Mouse (Mus musculus) stomach, postnatal 0 days (tissue): ENCODE results near the gene Arntl. TPM values are rescaled to one million over a fixed set of nuclear protein-coding genes. Genes with fewer than 3 reads are reported as not detected.
A peak's percentile ranks its signal among the peaks of the same experiment; 100 is the strongest.

Source experiments
- ATAC-seq: fragments of 200-750 bp; cut with Nextera tagmentation; 2 replicates; pipeline ENCODE4 v1.8.0; 2017; ENCODE audit not compliant: low FRiP score, low TSS enrichment
- DNase-seq: peaks from one replicate; pipeline ENCODE4 v3.0.0-alpha.2; 2016; ENCODE audit warnings: low spot score
- H3K27ac ChIP-seq: fragments of 300-500 bp; sonication (generic); replicated peaks from 2 replicates; pipeline ENCODE4 v1.5.1; 2014; ENCODE audit warnings: mild to moderate bottlenecking, control low read depth
- H3K27me3 ChIP-seq: fragments of 300-500 bp; sonication (generic); 2 replicates; pipeline ENCODE4 v1.6.1; 2014; ENCODE audit warnings: low read length; ENCODE audit not compliant: control insufficient read depth, insufficient read depth
- H3K36me3 ChIP-seq: fragments of 300-500 bp; sonication (generic); 2 replicates; pipeline ENCODE4 v1.6.1; 2014; ENCODE audit warnings: low read length, mixed read lengths; ENCODE audit not compliant: control insufficient read depth, insufficient read depth
- H3K4me1 ChIP-seq: fragments of 300-500 bp; sonication (generic); replicated peaks from 2 replicates; pipeline ENCODE4 v1.6.1; 2014; ENCODE audit warnings: antibody characterized with exemption; ENCODE audit not compliant: control insufficient read depth, insufficient read depth
- H3K4me2 ChIP-seq: fragments of 300-500 bp; sonication (generic); replicated peaks from 2 replicates; pipeline ENCODE4 v1.6.1; 2014; ENCODE audit warnings: low read depth, mild to moderate bottlenecking, control low read depth, moderate library complexity
- H3K4me3 ChIP-seq: fragments of 300-500 bp; sonication (generic); 2 replicates; pipeline ENCODE4 v1.5.1; 2014; ENCODE audit warnings: low read depth, low read length, control low read depth
- H3K9ac ChIP-seq: fragments of 300-500 bp; sonication (generic); 2 replicates; pipeline ENCODE4 v1.6.1; 2014; ENCODE audit warnings: mild to moderate bottlenecking, low read length, control low read depth, mixed read lengths
- H3K9me3 ChIP-seq: fragments of 300-500 bp; sonication (generic); 2 replicates; pipeline ENCODE4 v1.6.1; 2016; ENCODE audit warnings: low read length; ENCODE audit not compliant: control insufficient read depth
- CTCF ChIP-seq: IDR thresholded peaks from 2 replicates; pipeline ENCODE4 v1.5.1; 2016; ENCODE audit warnings: antibody characterized with exemption, low read depth, mild to moderate bottlenecking, moderate library complexity
- EP300 ChIP-seq: optimal IDR thresholded peaks from 2 replicates; pipeline ENCODE3; 2016; ENCODE audit warnings: antibody characterized with exemption
- WGBS: fragments of 180-500 bp; shearing (Covaris S2); extraction: QIAGEN DNeasy Blood & Tissue Kit; methylation state at CpG from one replicate; pipeline ENCODE4 v1.1.7; 2014; 5-methylcytosine and 5-hydroxymethylcytosine counted together
- polyA plus RNA-seq: library from polyadenylated mRNA; unstranded; fragments of >200 nt; fragmentation: Nextera tagmentation; extraction: Ambion mirVana; gene quantifications from 2 replicates; pipeline ENCODE4 v1.2.1, GENCODE M21; 2015

Gene Arntl
- polyA plus RNA-seq, 1 experiment from 2014 or later, result 6.6 TPM

- Histone ChIP-seq H3K27me3 (no peaks in the 10 kb centered on the region), H3K9ac (no peak overlapping the region), H3K27ac (no peak overlapping the region), H3K4me1 (peaks cover 4% of the 10 kb centered on the region; the same call in 1 of the 2 replicates), H3K9me3 (no peaks in the 10 kb centered on the region), H3K4me3 (no peak overlapping the region), H3K4me2 (no peak overlapping the region), H3K36me3 (no peaks in the 10 kb centered on the region)
- TF ChIP-seq EP300 (no peak), CTCF (no peak)
- DNase-seq (no peak), ATAC-seq (no peak)
Observed at GRCm38 (mm10) chr7:113269081-113269480, 61.8 kb downstream of the Arntl start.

- H3K27ac ChIP-seq, result 0 out of 2 replicates have a peak overlapping the region, but pooled peaks have one; percentile 9
- ATAC-seq, result peak; percentile 57; the same call in 1 of the 2 replicates
- peaks cover 4% of the 10 kb centered on the region; the same call in 1 of the 2 replicates for H3K4me1 ChIP-seq
- TF ChIP-seq EP300 (no peak), CTCF (no peak)
- no peak overlapping the region for H3K9ac ChIP-seq
- WGBS, result 50% methylated on average over 3 of the region's 3 CpGs
- H3K9me3 ChIP-seq, result no peaks in the 10 kb centered on the region
- H3K4me3 ChIP-seq, result no peak overlapping the region
- H3K4me2 ChIP-seq, result no peak overlapping the region
- no peaks in the 10 kb centered on the region; the same call in 1 of the 2 replicates for H3K36me3 ChIP-seq
- no peaks in the 10 kb centered on the region for H3K27me3 ChIP-seq
- peak; percentile 54 for DNase-seq
Observed at GRCm38 (mm10) chr7:113269921-113270320, 62.7 kb downstream of the Arntl start.

- Histone ChIP-seq H3K9ac (no peak overlapping the region), H3K27ac (no peak overlapping the region), H3K4me2 (no peak overlapping the region), H3K4me3 (no peak overlapping the region), H3K4me1 (peaks cover 4% of the 10 kb centered on the region; the same call in 1 of the 2 replicates), H3K36me3 (no peaks in the 10 kb centered on the region; the same call in 1 of the 2 replicates), H3K9me3 (no peaks in the 10 kb centered on the region), H3K27me3 (no peaks in the 10 kb centered on the region)
- 60% methylated on average over 10 of the region's 10 CpGs for WGBS
- DNase-seq, result no peak
- no peak for ATAC-seq
- TF ChIP-seq EP300 (no peak), CTCF (no peak)
Observed at GRCm38 (mm10) chr7:113270551-113270950, 63.3 kb downstream of the Arntl start.

GRCm38 (mm10) chr7:113270991-113271390 is 63.7 kb downstream of the Arntl start:
- H3K36me3 ChIP-seq, result no peaks in the 10 kb centered on the region; the same call in 1 of the 2 replicates
- no peak overlapping the region for H3K4me2 ChIP-seq
- TF ChIP-seq EP300, result no peak
- no peak for TF ChIP-seq CTCF
- H3K27me3 ChIP-seq, result no peaks in the 10 kb centered on the region
- no peak overlapping the region for H3K9ac ChIP-seq
- no peak overlapping the region for H3K27ac ChIP-seq
- DNase-seq (no peak), ATAC-seq (no peak)
- no peaks in the 10 kb centered on the region for H3K9me3 ChIP-seq
- peaks cover 4% of the 10 kb centered on the region; the same call in 1 of the 2 replicates for H3K4me1 ChIP-seq
- WGBS, result 100% methylated on average over 2 of the region's 2 CpGs
- no peak overlapping the region for H3K4me3 ChIP-seq

GRCm38 (mm10) chr7:113272338-113272997 is 65.2 kb downstream of the Arntl start:
- Histone ChIP-seq H3K4me2 (no peak overlapping the region), H3K27ac (no peak overlapping the region), H3K4me1 (peaks cover 4% of the 10 kb centered on the region; the same call in 1 of the 2 replicates), H3K9me3 (no peaks in the 10 kb centered on the region), H3K27me3 (no peaks in the 10 kb centered on the region), H3K9ac (no peak overlapping the region), H3K36me3 (no peaks in the 10 kb centered on the region; the same call in 1 of the 2 replicates), H3K4me3 (no peak overlapping the region)
- no peak for TF ChIP-seq CTCF
- no peak for TF ChIP-seq EP300
- no peak for DNase-seq
- ATAC-seq, result peak; percentile 15; the same call in 1 of the 2 replicates
- WGBS, result 61% methylated on average over 5 of the region's 6 CpGs

GRCm38 (mm10) chr7:113277245-113277644 is 70.0 kb downstream of the Arntl start:
- WGBS, result 45% methylated on average over 2 of the region's 2 CpGs
- no peak overlapping the region for H3K4me3 ChIP-seq
- H3K4me2 ChIP-seq, result no peak overlapping the region
- no peaks in the 10 kb centered on the region for H3K9me3 ChIP-seq
- H3K36me3 ChIP-seq, result no peaks in the 10 kb centered on the region; the same call in 1 of the 2 replicates
- H3K9ac ChIP-seq, result no peak overlapping the region
- H3K4me1 ChIP-seq, result no peaks in the 10 kb centered on the region
- DNase-seq (no peak), ATAC-seq (no peak)
- TF ChIP-seq CTCF (no peak), EP300 (no peak)
- no peak overlapping the region for H3K27ac ChIP-seq
- no peaks in the 10 kb centered on the region for H3K27me3 ChIP-seq
